Mouse (Mus musculus): ENCODE results near the gene Srsf7.
"Not testable (repeated sequence)": the region's sequence is repeated elsewhere in the genome, so short reads cannot be mapped to it uniquely, and the experiment has no call there.

DNA sequence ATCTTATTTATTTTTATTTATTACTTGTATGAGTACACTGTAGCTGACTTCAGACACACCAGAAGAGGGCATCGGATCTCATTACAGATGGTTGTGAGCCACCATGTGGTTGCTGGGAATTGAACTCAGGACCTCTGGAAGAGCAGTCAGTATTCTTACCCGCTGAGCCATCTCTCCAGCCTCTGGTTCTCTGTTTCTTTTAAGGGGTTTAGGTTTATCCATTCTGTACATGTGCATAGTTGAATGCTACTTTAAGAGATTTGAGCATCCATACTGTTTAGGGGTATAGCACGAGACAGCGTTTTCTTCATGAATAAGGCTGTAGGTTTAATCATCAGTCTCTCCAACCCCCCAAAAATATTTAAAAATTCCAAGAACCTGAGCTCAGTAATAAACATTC lies 6.9 kb upstream of the Srsf7 start:
- TF ChIP-seq ZC3H11A (IDR thresholded peaks at IDR 0.05; ENCODE audit: borderline replicate concordance, low read depth, low read length); CHD2 (IDR thresholded peaks at IDR 0.05; ENCODE audit: low read depth, low read length); MAFK (IDR thresholded peaks at IDR 0.05; ENCODE audit: insufficient read depth, low read depth, low read length); HCFC1 (IDR thresholded peaks at IDR 0.05; ENCODE audit: borderline replicate concordance, insufficient read depth, low read length); ZNF384 (IDR thresholded peaks at IDR 0.05; ENCODE audit: low read depth, low read length): not testable (repeated sequence)
